Mouse (Mus musculus) spleen, adult 2 months (tissue): Measurements from ENCODE around the gene Hs2st1. TPM values are rescaled to one million over a fixed set of nuclear protein-coding genes. Genes with fewer than 3 reads are reported as not detected.

Source experiments
- DNase-seq, 2 experiments: peaks; one replicate each; pipeline versions ENCODE4 v3.0.0 to v3.0.0-alpha.2; 2012 to 2021; ENCODE audit warnings: low spot score in 2 of 2, low read depth in 1 of 2
- H3K27ac ChIP-seq: fragments of 200-500 bp; 2 replicates; pipeline ENCODE4 v1.5.1; 2012; ENCODE audit warnings: low read length, inconsistent platforms; ENCODE audit not compliant: insufficient read depth
- H3K27me3 ChIP-seq: fragments of 200-500 bp; 2 replicates; pipeline ENCODE4 v1.6.1; 2012; ENCODE audit warnings: mild to moderate bottlenecking, moderate library complexity, low read length, inconsistent platforms; ENCODE audit not compliant: control insufficient read depth, insufficient read depth
- H3K36me3 ChIP-seq: fragments of 200-500 bp; 2 replicates; pipeline ENCODE4 v1.6.1; 2012; ENCODE audit warnings: mild to moderate bottlenecking, low read length, inconsistent platforms; ENCODE audit not compliant: control insufficient read depth, insufficient read depth
- H3K4me1 ChIP-seq: fragments of 200-500 bp; 2 replicates; pipeline ENCODE4 v1.6.1; 2011; ENCODE audit warnings: inconsistent platforms; ENCODE audit not compliant: control insufficient read depth, insufficient read depth, insufficient read length
- H3K4me3 ChIP-seq: fragments of 200-500 bp; 2 replicates; pipeline ENCODE4 v1.5.1; 2011; ENCODE audit warnings: mild to moderate bottlenecking, inconsistent platforms; ENCODE audit not compliant: insufficient read depth, insufficient read length; ENCODE audit errors: extremely low read depth
- CTCF ChIP-seq: fragments of 200-500 bp; IDR thresholded peaks from 2 replicates; pipeline ENCODE4 v1.5.1; 2011; ENCODE audit warnings: mild to moderate bottlenecking, inconsistent platforms; ENCODE audit not compliant: insufficient read depth, insufficient read length, insufficient replicate concordance; ENCODE audit errors: extremely low read depth
- POLR2A ChIP-seq: fragments of 200-500 bp; IDR thresholded peaks from 2 replicates; pipeline ENCODE4 v1.6.1; 2011; ENCODE audit warnings: low read depth, low read length, inconsistent platforms
- WGBS: fragments of 180-500 bp; shearing (Covaris S2); methylation state at CpG from one replicate; pipeline ENCODE4 v1.1.7; 2018; 5-methylcytosine and 5-hydroxymethylcytosine counted together
- polyA plus RNA-seq: library from polyadenylated mRNA; depleted of rRNA; stranded (reverse); fragments of >200 nt; gene quantifications from 2 replicates; pipeline ENCODE4 v1.2.3, GENCODE M21; 2012

Hs2st1 gene
- polyA plus RNA-seq, 1 experiment, result 1.5 TPM

- no peaks in the 10 kb centered on the region for H3K4me1 ChIP-seq
- DNase-seq, result peak; percentile 11 to 32
- no peak for TF ChIP-seq CTCF
- no peak for TF ChIP-seq POLR2A
- H3K4me3 ChIP-seq, result no peak overlapping the region
- peaks cover 2% of the 10 kb centered on the region; the same call in 1 of the 2 replicates for H3K36me3 ChIP-seq
- H3K27ac ChIP-seq, result no peak overlapping the region
- WGBS, result 72% methylated on average over 19 of the region's 19 CpGs
- no peaks in the 10 kb centered on the region for H3K27me3 ChIP-seq
These were observed 116.1 kb downstream of the Hs2st1 start for GRCm38 (mm10) chr3:144453701-144454430.

GRCm38 (mm10) chr3:144448977-144449376 lies 121.0 kb downstream of the Hs2st1 start:
- H3K27me3 ChIP-seq, result no peaks in the 10 kb centered on the region
- TF ChIP-seq CTCF (no peak), POLR2A (no peak)
- H3K36me3 ChIP-seq, result peaks cover 2% of the 10 kb centered on the region; the same call in 1 of the 2 replicates
- 96% methylated on average over 6 of the region's 6 CpGs for WGBS
- H3K4me3 ChIP-seq, result no peak overlapping the region
- H3K27ac ChIP-seq, result no peak overlapping the region
- DNase-seq, result no peak
- no peaks in the 10 kb centered on the region for H3K4me1 ChIP-seq

- WGBS, result 84% methylated on average over 9 of the region's 9 CpGs
- Histone ChIP-seq H3K27ac (no peak overlapping the region), H3K27me3 (no peaks in the 10 kb centered on the region), H3K4me1 (no peaks in the 10 kb centered on the region), H3K4me3 (no peak overlapping the region), H3K36me3 (peaks cover 2% of the 10 kb centered on the region; the same call in 1 of the 2 replicates)
- TF ChIP-seq CTCF (no peak), POLR2A (no peak)
- DNase-seq, result no peak
These were observed 122.1 kb downstream of the Hs2st1 start for GRCm38 (mm10) chr3:144447917-144448316.

- no peak overlapping the region for H3K4me3 ChIP-seq
- H3K27ac ChIP-seq, result no peak overlapping the region
- WGBS, result 94% methylated on average over 14 of the region's 14 CpGs
- H3K36me3 ChIP-seq, result no peaks in the 10 kb centered on the region
- DNase-seq, result no peak
- H3K27me3 ChIP-seq, result no peaks in the 10 kb centered on the region
- no peaks in the 10 kb centered on the region for H3K4me1 ChIP-seq
- no peak for TF ChIP-seq CTCF
These were observed 123.8 kb downstream of the Hs2st1 start for GRCm38 (mm10) chr3:144446081-144446634.

- Histone ChIP-seq H3K4me3 (no peak overlapping the region), H3K27me3 (no peaks in the 10 kb centered on the region), H3K4me1 (no peaks in the 10 kb centered on the region), H3K36me3 (no peaks in the 10 kb centered on the region), H3K27ac (no peak overlapping the region)
- no peak for TF ChIP-seq CTCF
- no peak for TF ChIP-seq POLR2A
- no peak for DNase-seq
- WGBS, result 93% methylated on average over 14 of the region's 14 CpGs
These were observed 132.0 kb downstream of the Hs2st1 start for GRCm38 (mm10) chr3:144437871-144438398.

GRCm38 (mm10) chr3:144436076-144436475 lies 133.9 kb downstream of the Hs2st1 start:
- no peak for TF ChIP-seq CTCF
- no peak for TF ChIP-seq POLR2A
- Histone ChIP-seq H3K27me3 (no peaks in the 10 kb centered on the region), H3K4me3 (no peak overlapping the region), H3K4me1 (no peaks in the 10 kb centered on the region), H3K36me3 (no peaks in the 10 kb centered on the region), H3K27ac (no peak overlapping the region)
- DNase-seq, result no peak
- WGBS, result 94% methylated on average over 3 of the region's 3 CpGs

- Histone ChIP-seq H3K27ac (no peak overlapping the region), H3K4me1 (no peaks in the 10 kb centered on the region), H3K27me3 (no peaks in the 10 kb centered on the region), H3K36me3 (no peaks in the 10 kb centered on the region), H3K4me3 (no peak overlapping the region)
- 94% methylated on average over 16 of the region's 16 CpGs for WGBS
- TF ChIP-seq POLR2A (no peak), CTCF (no peak)
- DNase-seq, result no peak
These were observed 134.7 kb downstream of the Hs2st1 start for GRCm38 (mm10) chr3:144435281-144435680.
